Mouse (Mus musculus): Measurements from ENCODE around the gene Ppm1f.
"Not testable (repeated sequence)": the region's sequence is repeated elsewhere in the genome, so short reads cannot be mapped to it uniquely, and the experiment has no call there.

Ppm1f gene

GRCm38 (mm10) chr16:16896382-16897055 is at the start of gene Ppm1f:
TSS of gene Ppm1f (plus strand) at chr16:16896469.
- peak; percentile 94 for DNase-seq (ENCODE audit: low read depth, low spot score)

- no peak for DNase-seq (ENCODE audit: low read depth, low spot score)
Observed at GRCm38 (mm10) chr16:16849196-16849595, 47.1 kb upstream of the Ppm1f start.

- no peak for DNase-seq (ENCODE audit: low read depth, low spot score)
Observed at GRCm38 (mm10) chr16:16852411-16852810, 43.9 kb upstream of the Ppm1f start.

- no peak for DNase-seq (ENCODE audit: low read depth, low spot score)
Observed at GRCm38 (mm10) chr16:16854836-16855235, 41.4 kb upstream of the Ppm1f start.

GRCm38 (mm10) chr16:16855541-16855940 is 40.7 kb upstream of the Ppm1f start:
- no peak for DNase-seq (ENCODE audit: low read depth, low spot score)

GRCm38 (mm10) chr16:16856054-16856453 is 40.2 kb upstream of the Ppm1f start:
- not testable (repeated sequence) for DNase-seq (ENCODE audit: low read depth, low spot score)

GRCm38 (mm10) chr16:16856731-16857476 is 39.4 kb upstream of the Ppm1f start:
- DNase-seq (ENCODE audit: low read depth, low spot score) = no peak

GRCm38 (mm10) chr16:16862288-16862687 is 34.0 kb upstream of the Ppm1f start:
- no peak for DNase-seq (ENCODE audit: low read depth, low spot score)

- no peak for DNase-seq (ENCODE audit: low read depth, low spot score)
Observed at GRCm38 (mm10) chr16:16863978-16864377, 32.3 kb upstream of the Ppm1f start, which contains the start of gene Igll1. TSS of gene Igll1 (minus strand) at chr16:16863985.

- DNase-seq (ENCODE audit: low read depth, low spot score) = no peak
Observed at GRCm38 (mm10) chr16:16865217-16865616, 31.1 kb upstream of the Ppm1f start.

GRCm38 (mm10) chr16:16865696-16866561 is 30.3 kb upstream of the Ppm1f start:
- DNase-seq (ENCODE audit: low read depth, low spot score) = no peak

- DNase-seq (ENCODE audit: low read depth, low spot score) = no peak
Observed at GRCm38 (mm10) chr16:16870241-16870616, 26.0 kb upstream of the Ppm1f start.

- DNase-seq (ENCODE audit: low read depth, low spot score) = peak; percentile 89
Observed at GRCm38 (mm10) chr16:16870617-16871331, 25.5 kb upstream of the Ppm1f start, which contains the start of the genes Top3b and Vpreb1. TSS of gene Top3b (plus strand) at chr16:16870736. TSS of gene Vpreb1 (minus strand) at chr16:16870843.

GRCm38 (mm10) chr16:16879025-16879424 is 17.2 kb upstream of the Ppm1f start:
- no peak for DNase-seq (ENCODE audit: low read depth, low spot score)

GRCm38 (mm10) chr16:16888341-16888740 is 7.9 kb upstream of the Ppm1f start:
- DNase-seq (ENCODE audit: low read depth, low spot score) = no peak

GRCm38 (mm10) chr16:16892366-16892765 is 3.9 kb upstream of the Ppm1f start:
- DNase-seq (ENCODE audit: low read depth, low spot score) = no peak

- no peak for DNase-seq (ENCODE audit: low read depth, low spot score)
Observed at GRCm38 (mm10) chr16:16896015-16896381, 271 bp upstream of the Ppm1f start.

- DNase-seq (ENCODE audit: low read depth, low spot score) = no peak
Observed at GRCm38 (mm10) chr16:16897056-16897584, 851 bp downstream of the Ppm1f start.

- DNase-seq (ENCODE audit: low read depth, low spot score) = no peak
Observed at GRCm38 (mm10) chr16:16902329-16902728, 6.1 kb downstream of the Ppm1f start.

- no peak for DNase-seq (ENCODE audit: low read depth, low spot score)
Observed at GRCm38 (mm10) chr16:16903188-16903587, 6.9 kb downstream of the Ppm1f start.

- peak; percentile 60 for DNase-seq (ENCODE audit: low read depth, low spot score)
Observed at GRCm38 (mm10) chr16:16907799-16908198, 11.5 kb downstream of the Ppm1f start.
